Mouse (Mus musculus): ENCODE data around the gene Zfp12. TPM values are rescaled to one million over a fixed set of nuclear protein-coding genes. Genes with fewer than 3 reads are reported as not detected.
"Not testable (repeated sequence)": the region's sequence is repeated elsewhere in the genome, so short reads cannot be mapped to it uniquely, and the experiment has no call there.

The Zfp12 gene
- 10 to 100 TPM; 21.8 to 26.6 TPM for total RNA-seq (2021)

GRCm38 (mm10) chr5:143235028-143235693 lies at the start of gene Zfp12:
Gene Zfp12, plus strand, starts transcription at chr5:143235163.
- DNase-seq (ENCODE audit: extremely low spot score in 1 of 2, low spot score in 2 of 2), result peak; percentile 95 to 96
- intact Hi-C loops (cut with DNase I), result loop anchor here (2.0 to 5.0 kb wide), 2 partner anchors 54 to 72 kb away; partner anchors contain the start of genes Rbak and Spdye4b

- DNase-seq (ENCODE audit: extremely low spot score in 1 of 2, low spot score in 2 of 2); intact Hi-C loops (cut with DNase I): not testable (repeated sequence)
These were observed 46.9 kb upstream of the Zfp12 start for GRCm38 (mm10) chr5:143188014-143188413.

GRCm38 (mm10) chr5:143192806-143193205 lies 42.2 kb upstream of the Zfp12 start:
- intact Hi-C loops (cut with DNase I), result no loop called here
- DNase-seq (ENCODE audit: extremely low spot score in 1 of 2, low spot score in 2 of 2), result no peak

GRCm38 (mm10) chr5:143194747-143195146 lies 40.2 kb upstream of the Zfp12 start:
- intact Hi-C loops (cut with DNase I); DNase-seq (ENCODE audit: extremely low spot score in 1 of 2, low spot score in 2 of 2): not testable (repeated sequence)

GRCm38 (mm10) chr5:143195166-143195565 lies 39.8 kb upstream of the Zfp12 start:
- intact Hi-C loops (cut with DNase I), result no loop called here

GRCm38 (mm10) chr5:143196506-143196905 lies 38.5 kb upstream of the Zfp12 start:
- intact Hi-C loops (cut with DNase I), result no loop called here

More at GRCm38 (mm10) chr5:143195166-143195565, 39.8 kb upstream of the Zfp12 start:
- no peak for DNase-seq (ENCODE audit: extremely low spot score in 1 of 2, low spot score in 2 of 2)

GRCm38 (mm10) chr5:143205015-143205414 lies 29.9 kb upstream of the Zfp12 start:
- DNase-seq (ENCODE audit: extremely low spot score in 1 of 2, low spot score in 2 of 2), result no peak
- intact Hi-C loops (cut with DNase I), result no loop called here

More at GRCm38 (mm10) chr5:143196506-143196905, 38.5 kb upstream of the Zfp12 start:
- no peak for DNase-seq (ENCODE audit: extremely low spot score in 1 of 2, low spot score in 2 of 2)

GRCm38 (mm10) chr5:143213832-143214231 lies 21.1 kb upstream of the Zfp12 start:
- intact Hi-C loops (cut with DNase I), result no loop called here
- DNase-seq (ENCODE audit: extremely low spot score in 1 of 2, low spot score in 2 of 2), result no peak

- intact Hi-C loops (cut with DNase I), result no loop called here
- DNase-seq (ENCODE audit: extremely low spot score in 1 of 2, low spot score in 2 of 2), result no peak
These were observed 14.0 kb upstream of the Zfp12 start for GRCm38 (mm10) chr5:143220996-143221395.

GRCm38 (mm10) chr5:143222287-143222686 lies 12.7 kb upstream of the Zfp12 start:
- intact Hi-C loops (cut with DNase I), result no loop called here

GRCm38 (mm10) chr5:143226790-143227189 lies 8.2 kb upstream of the Zfp12 start, which contains the start of gene Spdye4a:
Gene Spdye4a, minus strand, starts transcription at chr5:143226890.
- DNase-seq (ENCODE audit: extremely low spot score in 1 of 2, low spot score in 2 of 2), result no peak
- intact Hi-C loops (cut with DNase I), result no loop called here

More at GRCm38 (mm10) chr5:143222287-143222686, 12.7 kb upstream of the Zfp12 start:
- DNase-seq (ENCODE audit: extremely low spot score in 1 of 2, low spot score in 2 of 2), result no peak

GRCm38 (mm10) chr5:143236036-143236435 lies 1.1 kb downstream of the Zfp12 start:
- intact Hi-C loops (cut with DNase I), result loop anchor here (5.0 kb wide), 1 partner anchor 71 kb away; no protein-coding TSS in a partner anchor
- DNase-seq (ENCODE audit: extremely low spot score in 1 of 2, low spot score in 2 of 2), result no peak

- no peak for DNase-seq (ENCODE audit: extremely low spot score in 1 of 2, low spot score in 2 of 2)
- intact Hi-C loops (cut with DNase I), result no loop called here
These were observed 10.0 kb downstream of the Zfp12 start for GRCm38 (mm10) chr5:143244926-143245325.

- intact Hi-C loops (cut with DNase I), result no loop called here
These were observed 17.1 kb downstream of the Zfp12 start for GRCm38 (mm10) chr5:143252039-143252438.

GRCm38 (mm10) chr5:143252791-143253185 lies 17.8 kb downstream of the Zfp12 start:
- no peak for DNase-seq (ENCODE audit: extremely low spot score in 1 of 2, low spot score in 2 of 2)
- intact Hi-C loops (cut with DNase I), result no loop called here

More at GRCm38 (mm10) chr5:143252039-143252438, 17.1 kb downstream of the Zfp12 start:
- no peak for DNase-seq (ENCODE audit: extremely low spot score in 1 of 2, low spot score in 2 of 2)

- no peak for DNase-seq (ENCODE audit: extremely low spot score in 1 of 2, low spot score in 2 of 2)
- intact Hi-C loops (cut with DNase I), result no loop called here
These were observed 18.4 kb downstream of the Zfp12 start for GRCm38 (mm10) chr5:143253186-143253880.

- intact Hi-C loops (cut with DNase I), result no loop called here
- DNase-seq (ENCODE audit: extremely low spot score in 1 of 2, low spot score in 2 of 2), result no peak
These were observed 19.0 kb downstream of the Zfp12 start for GRCm38 (mm10) chr5:143253881-143254486.

- no peak for DNase-seq (ENCODE audit: extremely low spot score in 1 of 2, low spot score in 2 of 2)
- intact Hi-C loops (cut with DNase I), result no loop called here
These were observed 19.6 kb downstream of the Zfp12 start for GRCm38 (mm10) chr5:143254487-143255130.

- intact Hi-C loops (cut with DNase I), result no loop called here
- no peak for DNase-seq (ENCODE audit: extremely low spot score in 1 of 2, low spot score in 2 of 2)
These were observed 20.2 kb downstream of the Zfp12 start for GRCm38 (mm10) chr5:143255131-143255519.

All from left cerebral cortex, postnatal 10 days (tissue).